Mouse (Mus musculus): Measurements from ENCODE around the gene Gm20403. TPM values are rescaled to one million over a fixed set of nuclear protein-coding genes. Genes with fewer than 3 reads are reported as not detected.
A peak's percentile ranks its signal among the peaks of the same experiment; 100 is the strongest.
"Not testable (repeated sequence)": the region's sequence is repeated elsewhere in the genome, so short reads cannot be mapped to it uniquely, and the experiment has no call there.

Gm20403 gene
- total RNA-seq, 2 experiments from 2014 or later = not detected

- no peak for DNase-seq (ENCODE audit: low spot score in 2 of 2)
Observed at GRCm38 (mm10) chr12:54993246-54994067, 7.1 kb upstream of the Gm20403 start.

- no peak for DNase-seq (ENCODE audit: low spot score in 2 of 2)
Observed at GRCm38 (mm10) chr12:54992814-54993213, 6.5 kb upstream of the Gm20403 start.

- DNase-seq (ENCODE audit: low spot score in 2 of 2) = no peak
Observed at GRCm38 (mm10) chr12:54988323-54988850, 2.1 kb upstream of the Gm20403 start.

- no peak for DNase-seq (ENCODE audit: low spot score in 2 of 2)
Observed at GRCm38 (mm10) chr12:54987156-54987555, 827 bp upstream of the Gm20403 start.

- DNase-seq (ENCODE audit: low spot score in 2 of 2) = peak; percentile 55 to 73
Observed at GRCm38 (mm10) chr12:54985257-54986051, 875 bp downstream of the Gm20403 start.

- peak in 1 of 2 experiments; percentile 74 for DNase-seq (ENCODE audit: low spot score in 2 of 2)
Observed at GRCm38 (mm10) chr12:54984701-54985256, 1.6 kb downstream of the Gm20403 start.

- no peak for DNase-seq (ENCODE audit: low spot score in 2 of 2)
Observed at GRCm38 (mm10) chr12:54982935-54983715, 3.2 kb downstream of the Gm20403 start.

GRCm38 (mm10) chr12:54981962-54982361 lies 4.4 kb downstream of the Gm20403 start:
- no peak for DNase-seq (ENCODE audit: low spot score in 2 of 2)

- no peak for DNase-seq (ENCODE audit: low spot score in 2 of 2)
Observed at GRCm38 (mm10) chr12:54980939-54981338, 5.4 kb downstream of the Gm20403 start.

GRCm38 (mm10) chr12:54980532-54980931 lies 5.8 kb downstream of the Gm20403 start:
- DNase-seq (ENCODE audit: low spot score in 2 of 2) = no peak

GRCm38 (mm10) chr12:54969033-54969432 lies 17.3 kb downstream of the Gm20403 start:
- DNase-seq (ENCODE audit: low spot score in 2 of 2) = no peak

- no peak for DNase-seq (ENCODE audit: low spot score in 2 of 2)
Observed at GRCm38 (mm10) chr12:54965532-54966160, 20.7 kb downstream of the Gm20403 start.

GRCm38 (mm10) chr12:54959569-54959968 lies 26.8 kb downstream of the Gm20403 start:
- no peak for DNase-seq (ENCODE audit: low spot score in 2 of 2)

GRCm38 (mm10) chr12:54956974-54957373 lies 29.4 kb downstream of the Gm20403 start:
- no peak for DNase-seq (ENCODE audit: low spot score in 2 of 2)

- DNase-seq (ENCODE audit: low spot score in 2 of 2) = no peak
Observed at GRCm38 (mm10) chr12:54956457-54956856, 29.9 kb downstream of the Gm20403 start.

- no peak for DNase-seq (ENCODE audit: low spot score in 2 of 2)
Observed at GRCm38 (mm10) chr12:54946116-54946515, 40.2 kb downstream of the Gm20403 start.

- not testable (repeated sequence) for DNase-seq (ENCODE audit: low spot score in 2 of 2)
Observed at GRCm38 (mm10) chr12:54942586-54943157, 43.7 kb downstream of the Gm20403 start.

- not testable (repeated sequence) for DNase-seq (ENCODE audit: low spot score in 2 of 2)
Observed at GRCm38 (mm10) chr12:54937581-54938343, 48.6 kb downstream of the Gm20403 start.

All from adrenal gland, adult 18-20 months (tissue).